Mouse (Mus musculus) bone marrow, adult 2 months (tissue): ENCODE results near the gene Tmprss3. TPM values are rescaled to one million over a fixed set of nuclear protein-coding genes. Genes with fewer than 3 reads are reported as not detected.

Experiments
- H3K27ac ChIP-seq: fragments of 200-500 bp; 2 replicates; pipeline ENCODE4 v1.5.1; 2012; ENCODE audit warnings: low read depth, mild to moderate bottlenecking, control low read depth, inconsistent platforms, low read length; ENCODE audit not compliant: control insufficient read depth, poor library complexity, insufficient read depth
- H3K4me1 ChIP-seq: fragments of 200-500 bp; 2 replicates; pipeline ENCODE4 v1.6.1; 2011; ENCODE audit warnings: low read length; ENCODE audit not compliant: control insufficient read depth, insufficient read depth
- H3K4me3 ChIP-seq: fragments of 200-500 bp; replicated peaks from 2 replicates; pipeline ENCODE3; 2011; ENCODE audit warnings: mild to moderate bottlenecking, low read depth, low read length, control low read depth; ENCODE audit not compliant: control insufficient read depth
- CTCF ChIP-seq: fragments of 200-500 bp; IDR thresholded peaks from 2 replicates; pipeline ENCODE4 v1.5.1; 2011; ENCODE audit warnings: low read length, control low read depth; ENCODE audit not compliant: control insufficient read depth, insufficient read depth
- POLR2A ChIP-seq: fragments of 200-500 bp; IDR thresholded peaks from 2 replicates; pipeline ENCODE4 v1.6.1; 2011; ENCODE audit warnings: low read depth, mild to moderate bottlenecking, control low read depth, low read length, borderline replicate concordance; ENCODE audit not compliant: control insufficient read depth
- WGBS: fragments of 180-500 bp; shearing (Covaris S2); methylation state at CpG from one replicate; pipeline ENCODE4 v1.1.7; 2018; 5-methylcytosine and 5-hydroxymethylcytosine counted together
- polyA plus RNA-seq: library from polyadenylated mRNA; stranded (reverse); fragments of >200 nt; gene quantifications from 2 replicates; pipeline ENCODE4 v1.2.4, GENCODE M21; 2011; ENCODE audit warnings: low replicate concordance; ENCODE audit not compliant: missing spikeins, insufficient read depth, insufficient read length

Tmprss3 gene
- polyA plus RNA-seq, 1 experiment, result 4.2 TPM

DNA sequence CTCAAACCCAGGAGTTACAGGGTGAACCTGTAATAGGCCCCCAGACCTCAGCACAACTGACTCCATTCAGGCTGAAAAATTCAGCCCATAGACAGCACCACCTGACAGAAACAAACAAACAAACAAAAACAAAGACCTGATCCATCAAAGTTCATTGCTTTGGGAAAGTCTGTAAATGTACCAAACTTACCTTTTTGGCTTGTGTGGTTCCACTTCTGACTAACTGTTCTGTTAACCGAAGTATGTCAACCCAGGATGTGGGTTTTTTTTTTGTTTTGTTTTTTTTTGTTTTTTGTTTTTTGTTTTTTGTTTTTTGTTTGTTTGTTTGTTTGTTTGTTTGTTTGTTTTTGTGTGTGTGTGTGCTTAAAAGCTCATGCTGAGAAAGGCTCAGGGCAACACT is 62.0 kb downstream of the Tmprss3 start:
- Histone ChIP-seq H3K4me3 (no peak overlapping the region), H3K27ac (no peak overlapping the region), H3K4me1 (no peaks in the 10 kb centered on the region)
- WGBS, result 39% methylated on average over 1 of the region's 1 CpGs
- TF ChIP-seq POLR2A, result no peak
- no peak for TF ChIP-seq CTCF

DNA sequence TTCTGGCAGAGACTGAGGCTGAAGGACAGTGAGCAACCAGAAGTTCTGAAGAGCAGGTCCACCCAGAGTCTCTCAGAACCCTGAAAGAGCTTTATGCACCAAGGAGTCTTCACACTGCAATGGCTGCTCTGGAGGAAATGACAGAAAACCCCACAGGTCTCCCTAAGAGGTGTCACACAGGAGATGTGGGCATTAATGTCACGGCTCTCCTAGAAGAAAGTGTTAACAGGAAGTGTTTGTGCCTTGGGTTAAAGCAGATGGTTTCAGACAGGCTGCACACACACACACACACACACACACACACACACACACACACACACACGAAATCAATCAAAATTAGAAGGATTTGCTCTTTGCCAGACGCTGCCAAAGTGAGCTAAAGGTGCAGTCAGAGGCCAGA is 62.5 kb downstream of the Tmprss3 start:
- Histone ChIP-seq H3K27ac (no peak overlapping the region), H3K4me1 (no peaks in the 10 kb centered on the region), H3K4me3 (no peak overlapping the region)
- TF ChIP-seq CTCF, result no peak
- TF ChIP-seq POLR2A, result no peak
- 6% methylated on average over 3 of the region's 3 CpGs for WGBS

DNA sequence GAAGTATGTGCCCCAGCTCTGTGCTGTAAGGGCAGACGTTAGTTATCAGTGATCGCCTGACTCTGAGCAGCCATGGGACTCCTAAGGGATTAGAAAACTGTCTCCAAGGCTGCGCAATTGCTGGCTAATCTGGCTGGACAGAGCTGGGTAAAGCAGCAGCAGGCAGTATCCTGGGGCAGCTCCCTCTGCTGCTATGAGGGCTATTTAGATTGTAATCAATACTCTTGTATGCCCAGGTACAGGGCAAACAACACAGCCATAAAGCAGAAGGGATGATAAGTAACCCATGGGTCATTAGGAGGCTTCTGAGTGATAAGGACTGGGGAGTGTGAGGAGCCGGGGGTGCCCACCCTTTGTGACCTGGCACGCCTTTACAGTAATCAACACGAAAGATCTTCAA is 63.9 kb downstream of the Tmprss3 start:
- Histone ChIP-seq H3K4me1 (no peaks in the 10 kb centered on the region), H3K27ac (no peak overlapping the region), H3K4me3 (no peak overlapping the region)

DNA sequence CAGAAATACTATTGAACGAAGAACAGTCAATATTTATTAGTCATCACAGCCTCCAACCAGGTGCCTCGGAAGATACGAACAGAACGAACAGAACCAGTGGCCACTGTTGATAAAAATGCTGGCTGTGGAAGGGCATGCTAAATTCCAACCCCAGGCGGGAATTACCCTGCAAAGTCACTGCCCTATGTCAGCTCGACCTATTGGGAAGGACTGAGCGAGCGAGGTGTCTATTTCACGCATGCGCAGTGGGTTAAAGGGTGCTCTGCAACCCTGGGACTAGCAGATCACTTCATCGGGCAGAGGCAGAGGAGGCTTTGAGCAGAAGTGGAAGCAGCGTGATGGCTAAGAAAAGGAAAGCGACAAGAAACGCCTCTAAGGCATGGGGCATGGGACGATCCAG is 65.0 kb downstream of the Tmprss3 start:
- Histone ChIP-seq H3K27ac (no peak overlapping the region), H3K4me1 (no peaks in the 10 kb centered on the region), H3K4me3 (no peak overlapping the region)
- TF ChIP-seq POLR2A, result no peak
- no peak for TF ChIP-seq CTCF
- WGBS, result 56% methylated on average over 15 of the region's 15 CpGs

More for the DNA sequence above, 63.9 kb downstream of the Tmprss3 start:
- no peak for TF ChIP-seq POLR2A
- no peak for TF ChIP-seq CTCF
- 72% methylated on average over 6 of the region's 6 CpGs for WGBS

DNA sequence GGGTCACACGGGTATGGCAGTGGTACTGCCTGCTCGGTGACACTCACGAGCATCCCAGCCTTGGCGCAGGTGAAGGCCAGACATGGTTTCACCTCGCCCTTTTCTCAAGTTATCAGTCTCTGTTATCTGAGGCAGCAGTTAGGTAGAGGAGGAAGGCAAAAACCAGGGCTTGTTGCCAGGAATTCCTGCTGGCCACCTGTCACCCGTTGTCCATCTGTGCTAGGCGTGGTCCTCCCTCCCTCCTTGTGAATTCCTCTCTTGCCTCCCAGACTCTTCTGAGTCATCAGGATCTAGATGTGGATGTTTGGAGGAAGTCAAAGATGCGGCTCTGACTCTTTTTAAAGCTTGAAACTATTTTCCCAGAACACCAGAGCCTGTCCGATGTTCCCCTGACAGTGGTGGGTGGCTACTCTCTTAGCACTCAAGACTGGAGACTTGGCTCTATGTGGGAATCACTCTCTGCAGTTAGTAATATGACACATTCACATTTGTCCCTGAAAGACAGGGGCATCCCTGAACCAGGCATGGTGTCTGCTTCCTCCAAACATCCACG is 67.4 kb downstream of the Tmprss3 start:
- TF ChIP-seq CTCF (no peak), POLR2A (no peak)
- H3K4me1 ChIP-seq, result no peaks in the 10 kb centered on the region
- 78% methylated on average over 10 of the region's 10 CpGs for WGBS
- H3K4me3 ChIP-seq, result no peak overlapping the region
- H3K27ac ChIP-seq, result no peak overlapping the region

DNA sequence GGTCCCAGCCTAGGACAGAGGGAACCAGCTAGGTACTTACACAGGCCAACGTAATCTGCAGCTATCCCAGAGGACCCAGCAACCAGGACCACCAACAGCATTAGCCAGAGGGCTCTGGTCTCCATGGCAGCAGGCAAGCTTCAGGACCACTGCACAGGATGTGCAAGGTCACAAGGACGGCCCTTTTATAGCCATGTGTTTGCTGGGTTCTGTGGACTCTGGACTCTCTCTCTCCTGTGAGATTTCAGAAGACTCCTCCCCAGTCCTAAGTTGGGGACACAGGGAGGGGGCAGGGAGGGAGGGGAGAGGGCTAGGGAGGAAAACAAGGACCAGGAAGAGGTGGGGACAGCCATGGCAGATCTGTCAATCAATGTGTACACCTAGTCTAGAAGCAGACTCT is 69.3 kb downstream of the Tmprss3 start, which contains the start of gene Tff3:
Gene Tff3, minus strand, starts transcription at position 195 of the 400 bp plus-strand sequence.
- Histone ChIP-seq H3K4me1 (no peaks in the 10 kb centered on the region), H3K4me3 (no peak within 1 kb of the TSS), H3K27ac (no peak within 1 kb of the TSS)
- WGBS, result 60% methylated on average over 2 of the region's 2 CpGs
- no peak for TF ChIP-seq POLR2A
- no peak for TF ChIP-seq CTCF

Other genes with a start within 250 kb of the Tmprss3 start
- gene Umodl1, start 244.3 kb downstream of the Tmprss3 start, polyA plus RNA-seq, result not detected in 2 replicates
- gene Abcg1, start 141.3 kb downstream of the Tmprss3 start, polyA plus RNA-seq, result 5.2 and 10.4 TPM in 2 replicates
- gene Tff3, start 69.3 kb downstream of the Tmprss3 start, polyA plus RNA-seq, result not detected in 2 replicates
- gene Tff2, start 54.7 kb downstream of the Tmprss3 start, polyA plus RNA-seq, result not detected in 2 replicates
- gene Tff1, start 33.7 kb downstream of the Tmprss3 start, polyA plus RNA-seq, result not detected in 2 replicates
- 7.3 and 13.0 TPM in 2 replicates for gene Ubash3a, start 8.9 kb upstream of the Tmprss3 start, polyA plus RNA-seq
- gene Rsph1, start 78.4 kb upstream of the Tmprss3 start, polyA plus RNA-seq, result 5.8 and 10.4 TPM in 2 replicates
- gene Slc37a1, start 87.8 kb upstream of the Tmprss3 start, polyA plus RNA-seq, result 5.5 and 21.9 TPM in 2 replicates
- gene Pde9a, start 187.2 kb upstream of the Tmprss3 start, polyA plus RNA-seq, result 1.3 and 2.9 TPM in 2 replicates